In the genomic region with DNA sequence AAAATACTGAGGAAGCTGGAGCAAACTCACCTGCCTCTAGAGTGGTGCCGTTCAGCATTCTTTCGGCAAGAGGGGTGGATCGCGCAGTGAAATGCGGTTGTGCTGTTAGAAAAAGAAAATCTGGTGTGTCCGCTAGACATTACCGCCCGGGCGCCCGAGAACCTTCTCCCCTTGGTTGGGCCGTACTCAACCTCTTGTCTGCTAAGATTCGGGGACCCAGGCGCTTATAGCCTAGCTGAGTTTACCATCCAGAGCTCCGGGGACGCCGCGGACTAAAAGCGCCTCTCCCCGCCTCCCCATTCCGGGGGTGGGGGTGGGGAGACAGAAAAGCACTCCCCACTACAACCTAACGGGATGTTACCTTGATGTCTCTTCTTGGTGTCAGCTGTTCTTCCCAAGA, we compare ENCODE assay signal across 9 mouse cellular contexts. TPM values are rescaled to one million over a fixed set of nuclear protein-coding genes. Genes with fewer than 3 reads are reported as not detected.
DNase-seq lines count a peak whose midpoint lies in the region; ATAC-seq lines count a peak whose summit lies in the region.
"Had no signal": no experiment of that assay in that cellular context is flagged by ENCODE, and none has a peak within 500 bp of the region (broad histone marks: within the 10 kb centered on the region; RNA-seq: fewer than 3 reads in every experiment).

No protein-coding gene starts in this region.

- peaks cover 11% of the 10 kb centered on the region for H3K36me3 ChIP-seq in heart, embryonic 13.5 days
- peaks cover 4% of the 10 kb centered on the region; the same call in 1 of the 2 replicates for H3K36me3 ChIP-seq in hindbrain, embryonic 14.5 days (replicated peaks; ENCODE audit: control insufficient read depth, insufficient read depth)
- H3K36me3 ChIP-seq in midbrain, embryonic 13.5 days: peaks cover 10% of the 10 kb centered on the region; the same call in 1 of the 2 replicates

- H3K4me1 ChIP-seq in heart, embryonic 13.5 days: peaks cover 35% of the 10 kb centered on the region
- peaks cover 8% of the 10 kb centered on the region; the same call in 1 of the 2 replicates for H3K4me1 ChIP-seq in hindbrain, embryonic 14.5 days (replicated peaks; ENCODE audit: control insufficient read depth, insufficient read depth, low read length)
- peaks cover 35% of the 10 kb centered on the region for H3K4me1 ChIP-seq in midbrain, embryonic 13.5 days (replicated peaks)

- peaks cover 91% of the 10 kb centered on the region for H3K27me3 ChIP-seq in heart, embryonic 13.5 days (replicated peaks)
- peaks cover 71% of the 10 kb centered on the region for H3K27me3 ChIP-seq in hindbrain, embryonic 14.5 days (ENCODE audit: control insufficient read depth, insufficient read depth, low read length)
- peaks cover 85% of the 10 kb centered on the region for H3K27me3 ChIP-seq in midbrain, embryonic 13.5 days

- no peaks in the 10 kb centered on the region for H3K9me3 ChIP-seq in heart, embryonic 13.5 days
- H3K9me3 ChIP-seq in hindbrain, embryonic 14.5 days (ENCODE audit: control insufficient read depth, low read length): no peaks in the 10 kb centered on the region
- H3K9me3 ChIP-seq in midbrain, embryonic 13.5 days: no peaks in the 10 kb centered on the region

- no peak overlapping the region for H3K27ac ChIP-seq in heart, embryonic 13.5 days (replicated peaks)
- peak overlapping the region; percentile 30; the same call in 1 of the 2 replicates for H3K27ac ChIP-seq in hindbrain, embryonic 14.5 days
- H3K27ac ChIP-seq in midbrain, embryonic 13.5 days: peak overlapping the region; percentile 88

- DNase-seq in heart, adult 9 months (ENCODE audit: low spot score in 2 of 2): no peak
- peak; percentile 41 for DNase-seq in R1 (ENCODE audit: low read depth, low spot score)
- DNase-seq in hindbrain, embryonic 14.5 days (ENCODE audit: low spot score): no peak
- DNase-seq in cerebellum, postnatal 10 days: no peak
- DNase-seq in urinary bladder, postnatal 25 days (ENCODE audit: low spot score): no peak
- DNase-seq in kidney, postnatal 36 days: no peak
- DNase-seq: lung, adult 18-20 months had no signal

- peak overlapping the region; percentile 44 for H3K4me3 ChIP-seq in heart, embryonic 13.5 days
- H3K4me3 ChIP-seq in hindbrain, embryonic 14.5 days (replicated peaks; ENCODE audit: low read length): peak overlapping the region; percentile 34
- H3K4me3 ChIP-seq in midbrain, embryonic 13.5 days (replicated peaks): peak overlapping the region; percentile 55

- H3K9ac ChIP-seq in heart, embryonic 13.5 days: no peak overlapping the region
- H3K9ac ChIP-seq in hindbrain, embryonic 14.5 days: peak overlapping the region; percentile 3; the same call in 1 of the 2 replicates
- peak overlapping the region; percentile 95 for H3K9ac ChIP-seq in midbrain, embryonic 13.5 days (replicated peaks)

- no peak for ATAC-seq in heart, embryonic 13.5 days (ENCODE audit: extremely low read depth, insufficient number of reproducible peaks, low FRiP score, low TSS enrichment)
- no peak for ATAC-seq in hindbrain, embryonic 14.5 days (ENCODE audit: low FRiP score)
- no peak for ATAC-seq in midbrain, embryonic 13.5 days

- WGBS in heart, embryonic 13.5 days: under 1% methylated on average over 21 of the region's 21 CpGs
- 1% methylated on average over 21 of the region's 21 CpGs for WGBS in hindbrain, embryonic 14.5 days
- under 1% methylated on average over 21 of the region's 21 CpGs for WGBS in midbrain, embryonic 13.5 days

- H3K4me2 ChIP-seq in heart, embryonic 13.5 days: peak overlapping the region; percentile 65
- H3K4me2 ChIP-seq in hindbrain, embryonic 14.5 days (replicated peaks): peak overlapping the region; percentile 15; the same call in 1 of the 2 replicates
- peak overlapping the region; percentile 67 for H3K4me2 ChIP-seq in midbrain, embryonic 13.5 days (replicated peaks)

RNA-seq across cellular contexts. Expression of a gene that starts 1.2 kb away (rescaled TPM):
- 0.48 TPM in 2 replicates for polyA plus RNA-seq in heart, embryonic 13.5 days (2015; fragmentation: Nextera tagmentation; extraction: Ambion mirVana)
- polyA plus RNA-seq in hindbrain, embryonic 14.5 days (2014; fragmentation: Nextera tagmentation; extraction: Ambion mirVana): 9.5 and 18.5 TPM in 2 replicates
- 132 and 143 TPM in 2 replicates for polyA plus RNA-seq in midbrain, embryonic 13.5 days (2015; fragmentation: Nextera tagmentation; extraction: Ambion mirVana)

RNA-seq across cellular contexts. Expression of a gene that starts 9.5 kb away (rescaled TPM):
- 25.9 and 27.6 TPM in 2 replicates for polyA plus RNA-seq in heart, embryonic 13.5 days (2015; fragmentation: Nextera tagmentation; extraction: Ambion mirVana)
- 32.5 and 37.1 TPM in 2 replicates for polyA plus RNA-seq in hindbrain, embryonic 14.5 days (2014; fragmentation: Nextera tagmentation; extraction: Ambion mirVana)
- 50.8 and 53.7 TPM in 2 replicates for polyA plus RNA-seq in midbrain, embryonic 13.5 days (2015; fragmentation: Nextera tagmentation; extraction: Ambion mirVana)

Comparison
In these comparisons a context has a peak if more than half of its experiments do, and no peak if none do; other contexts are left out.
1. H3K4me2 ChIP-seq: peak in every context shown above with its lines; median percentile 67 in midbrain, embryonic 13.5 days; 65 in heart, embryonic 13.5 days; 15 in hindbrain, embryonic 14.5 days.